Mouse (Mus musculus): ENCODE data around the gene Cbr2.
"Not testable (repeated sequence)": the region's sequence is repeated elsewhere in the genome, so short reads cannot be mapped to it uniquely, and the experiment has no call there.

The Cbr2 gene

GRCm38 (mm10) chr11:120731395-120731794 is 519 bp downstream of the Cbr2 start:
- DNase-seq (ENCODE audit: low spot score in 2 of 2), result no peak

GRCm38 (mm10) chr11:120730331-120730870 is 1.5 kb downstream of the Cbr2 start:
- no peak for DNase-seq (ENCODE audit: low spot score in 2 of 2)

- DNase-seq (ENCODE audit: low spot score in 2 of 2), result not testable (repeated sequence)
Observed at GRCm38 (mm10) chr11:120729432-120730050, 2.4 kb downstream of the Cbr2 start.

- no peak for DNase-seq (ENCODE audit: low spot score in 2 of 2)
Observed at GRCm38 (mm10) chr11:120728530-120729240, 3.2 kb downstream of the Cbr2 start.

- DNase-seq (ENCODE audit: low spot score in 2 of 2), result no peak
Observed at GRCm38 (mm10) chr11:120727564-120727963, 4.3 kb downstream of the Cbr2 start.

- DNase-seq (ENCODE audit: low spot score in 2 of 2), result peak; percentile 83 to 91
Observed at GRCm38 (mm10) chr11:120727169-120727527, 4.8 kb downstream of the Cbr2 start, which contains the start of gene Dcxr. Dcxr (minus strand) TSS chr11:120727281.

GRCm38 (mm10) chr11:120726243-120727168 is 5.4 kb downstream of the Cbr2 start:
- DNase-seq (ENCODE audit: low spot score in 2 of 2), result no peak

GRCm38 (mm10) chr11:120723509-120723908 is 8.4 kb downstream of the Cbr2 start:
- no peak for DNase-seq (ENCODE audit: low spot score in 2 of 2)

- no peak for DNase-seq (ENCODE audit: low spot score in 2 of 2)
Observed at GRCm38 (mm10) chr11:120722761-120723382, 9.0 kb downstream of the Cbr2 start.

GRCm38 (mm10) chr11:120722067-120722630 is 9.8 kb downstream of the Cbr2 start:
- DNase-seq (ENCODE audit: low spot score in 2 of 2), result no peak

GRCm38 (mm10) chr11:120721124-120722066 is 10.5 kb downstream of the Cbr2 start, which contains the start of gene Rac3:
Rac3 (plus strand) TSS chr11:120721470.
- DNase-seq (ENCODE audit: low spot score in 2 of 2), result peak in 1 of 2 experiments; percentile 46

- DNase-seq (ENCODE audit: low spot score in 2 of 2), result peak; percentile 80 to 88
Observed at GRCm38 (mm10) chr11:120720450-120720849, 11.5 kb downstream of the Cbr2 start.

GRCm38 (mm10) chr11:120719841-120720376 is 12.0 kb downstream of the Cbr2 start:
- no peak for DNase-seq (ENCODE audit: low spot score in 2 of 2)

GRCm38 (mm10) chr11:120719242-120719641 is 12.7 kb downstream of the Cbr2 start:
- DNase-seq (ENCODE audit: low spot score in 2 of 2), result no peak

GRCm38 (mm10) chr11:120715131-120715530 is 16.8 kb downstream of the Cbr2 start:
- no peak for DNase-seq (ENCODE audit: low spot score in 2 of 2)

GRCm38 (mm10) chr11:120714546-120714945 is 17.4 kb downstream of the Cbr2 start:
- no peak for DNase-seq (ENCODE audit: low spot score in 2 of 2)

GRCm38 (mm10) chr11:120713580-120714518 is 18.1 kb downstream of the Cbr2 start, which contains the start of the genes Cenpx and Lrrc45:
Cenpx (minus strand) TSS chr11:120713738.
Lrrc45 (plus strand) TSS chr11:120713925.
- peak; percentile 94 to 97 for DNase-seq (ENCODE audit: low spot score in 2 of 2)
